Mouse (Mus musculus): ENCODE data around the gene Btbd9.

Btbd9 gene

GRCm38 (mm10) chr17:30232698-30233097 is 343.6 kb downstream of the Btbd9 start:
- DNase-seq: no peak

GRCm38 (mm10) chr17:30231483-30231882 is 344.8 kb downstream of the Btbd9 start:
- no peak for DNase-seq

- DNase-seq: no peak
Observed at GRCm38 (mm10) chr17:30230428-30230827, 345.9 kb downstream of the Btbd9 start.

GRCm38 (mm10) chr17:30228439-30229215 is 347.7 kb downstream of the Btbd9 start:
- DNase-seq: no peak

- no peak for DNase-seq
Observed at GRCm38 (mm10) chr17:30225030-30225740, 351.1 kb downstream of the Btbd9 start.

GRCm38 (mm10) chr17:30222837-30223236 is 353.5 kb downstream of the Btbd9 start:
- DNase-seq: no peak

- DNase-seq: no peak
Observed at GRCm38 (mm10) chr17:30222361-30222760, 353.9 kb downstream of the Btbd9 start.

GRCm38 (mm10) chr17:30221677-30222076 is 354.6 kb downstream of the Btbd9 start:
- DNase-seq: no peak

GRCm38 (mm10) chr17:30215741-30216140 is 360.5 kb downstream of the Btbd9 start:
- no peak for DNase-seq

GRCm38 (mm10) chr17:30214393-30214792 is 361.9 kb downstream of the Btbd9 start:
- peak; percentile 67 for DNase-seq

- no peak for DNase-seq
Observed at GRCm38 (mm10) chr17:30213371-30213770, 362.9 kb downstream of the Btbd9 start.

- DNase-seq: peak; percentile 5
Observed at GRCm38 (mm10) chr17:30212647-30213046, 363.6 kb downstream of the Btbd9 start.

- peak; percentile 8 for DNase-seq
Observed at GRCm38 (mm10) chr17:30210936-30211335, 365.4 kb downstream of the Btbd9 start.

- DNase-seq: no peak
Observed at GRCm38 (mm10) chr17:30210262-30210661, 366.0 kb downstream of the Btbd9 start.

- DNase-seq: peak; percentile 12
Observed at GRCm38 (mm10) chr17:30205062-30205825, 371.0 kb downstream of the Btbd9 start.

GRCm38 (mm10) chr17:30200283-30200682 is 376.0 kb downstream of the Btbd9 start:
- no peak for DNase-seq

GRCm38 (mm10) chr17:30199374-30200247 is 376.7 kb downstream of the Btbd9 start:
- no peak for DNase-seq

GRCm38 (mm10) chr17:30198422-30198821 is 377.9 kb downstream of the Btbd9 start:
- no peak for DNase-seq

GRCm38 (mm10) chr17:30197280-30198030 is 378.8 kb downstream of the Btbd9 start:
- DNase-seq: peak; percentile 5

GRCm38 (mm10) chr17:30196401-30197279 is 379.6 kb downstream of the Btbd9 start:
- DNase-seq: peak; percentile 52

Data from right cerebral cortex, postnatal 25 days (tissue).